Mouse (Mus musculus) heart, adult 2 months (tissue): ENCODE results near the gene Ppp1r12b.

Source experiments
- CTCF ChIP-seq: fragments of 200-600 bp; IDR thresholded peaks from 2 replicates; pipeline ENCODE4 v1.8.1; 2022; ENCODE audit warnings: antibody characterized with exemption, mild to moderate bottlenecking, moderate library complexity
- EP300 ChIP-seq: fragments of 200-500 bp; IDR thresholded peaks from 2 replicates; pipeline ENCODE4 v1.6.1; 2011; ENCODE audit warnings: low read depth, low read length, control low read depth; ENCODE audit not compliant: insufficient read depth
- POLR2A ChIP-seq: fragments of 200-500 bp; IDR thresholded peaks from 2 replicates; pipeline ENCODE4 v1.6.1; 2011; ENCODE audit warnings: mild to moderate bottlenecking, low read depth, low read length, control low read depth; ENCODE audit not compliant: insufficient read depth

GRCm38 (mm10) chr1:134949946-134950345, 5.8 kb downstream of the Ppp1r12b start:
- TF ChIP-seq CTCF (no peak), POLR2A (no peak), EP300 (no peak)
